Mouse (Mus musculus) monocyte, adult 5-6 weeks (primary cell): ENCODE measurements around the gene Dnajc4. TPM values are rescaled to one million over a fixed set of nuclear protein-coding genes. Genes with fewer than 3 reads are reported as not detected.

Experiments used
- total RNA-seq: library from RNA; stranded (forward); fragments of 200-1000, 200-491, 200-594 nt; gene quantifications from 3 replicates; pipeline ENCODE4 v1.2.3, GENCODE M21; 2017

The Dnajc4 gene
- total RNA-seq, 1 experiment from 2014 or later, result 20.1 TPM

Other genes starting within 250 kb of the Dnajc4 start
- gene Rps6ka4, start 151.9 kb downstream of the Dnajc4 start, total RNA-seq, result 11.8 to 24.6 TPM (median 20.5 TPM) in 3 replicates
- 92.9 to 171 TPM (median 102 TPM) in 3 replicates for gene Ccdc88b, start 134.4 kb downstream of the Dnajc4 start, total RNA-seq
- 84.5 to 135 TPM (median 85.6 TPM) in 3 replicates for gene Trmt112, start 82.9 kb downstream of the Dnajc4 start, total RNA-seq
- 520 to 936 TPM (median 803 TPM) in 3 replicates for gene Prdx5, start 82.5 kb downstream of the Dnajc4 start, total RNA-seq
- gene Esrra, start 70.8 kb downstream of the Dnajc4 start, total RNA-seq, result 39.1 to 50.2 TPM (median 46.8 TPM) in 3 replicates
- gene Catsperz, start 67.2 kb downstream of the Dnajc4 start, total RNA-seq, result not detected in 3 replicates
- gene Kcnk4, start 58.1 kb downstream of the Dnajc4 start, total RNA-seq, result not detected in 3 replicates
- gene Bad, start 50.7 kb downstream of the Dnajc4 start, total RNA-seq, result 9.3 to 26.0 TPM (median 10.3 TPM) in 3 replicates
- 13.1 to 16.8 TPM (median 14.2 TPM) in 3 replicates for gene Gpr137, start 50.1 kb downstream of the Dnajc4 start, total RNA-seq
- gene Ppp1r14b, start 17.6 kb downstream of the Dnajc4 start, total RNA-seq, result 31.2 to 34.4 TPM (median 33.6 TPM) in 3 replicates
- gene Plcb3, start 16.1 kb downstream of the Dnajc4 start, total RNA-seq, result 9.2 to 17.4 TPM (median 15.8 TPM) in 3 replicates
- gene Fkbp2, start 12.1 kb downstream of the Dnajc4 start, total RNA-seq, result 62.9 to 104 TPM (median 63.6 TPM) in 3 replicates
- gene Vegfb, start 4.9 kb downstream of the Dnajc4 start, total RNA-seq, result 0.43 to 3.0 TPM (median 1.8 TPM) in 3 replicates
- gene Nudt22, start 3.5 kb upstream of the Dnajc4 start, total RNA-seq, result 8.8 to 12.2 TPM (median 9.7 TPM) in 3 replicates
- 2.5 to 5.0 TPM (median 3.0 TPM) in 3 replicates for gene Trpt1, start 3.6 kb upstream of the Dnajc4 start, total RNA-seq
- gene Fermt3, start 26.9 kb upstream of the Dnajc4 start, total RNA-seq, result 265 to 357 TPM (median 285 TPM) in 3 replicates
- 86.9 to 106 TPM (median 100 TPM) in 3 replicates for gene Stip1, start 47.4 kb upstream of the Dnajc4 start, total RNA-seq
- gene Macrod1, start 64.2 kb upstream of the Dnajc4 start, total RNA-seq, result 0.32 to 1.8 TPM in 2 of 3 replicates, not detected in the other
- 0.10 TPM in 1 of 3 replicates, not detected in the others for gene Flrt1, start 113.2 kb upstream of the Dnajc4 start, total RNA-seq
- gene Otub1, start 213.7 kb upstream of the Dnajc4 start, total RNA-seq, result 71.4 to 75.8 TPM (median 73.8 TPM) in 3 replicates
- gene Cox8a, start 225.0 kb upstream of the Dnajc4 start, total RNA-seq, result 236 to 274 TPM (median 246 TPM) in 3 replicates
- gene Naa40, start 248.6 kb upstream of the Dnajc4 start, total RNA-seq, result 14.9 to 17.6 TPM (median 17.5 TPM) in 3 replicates